In genomic region chr12:30092081-30092480, GRCm38 (mm10) we compare ENCODE assay signal across 13 mouse cellular contexts. TPM values are rescaled to one million over a fixed set of nuclear protein-coding genes. Genes with fewer than 3 reads are reported as not detected.
A peak's percentile ranks its signal among the peaks of the same experiment; 100 is the strongest.
DNase-seq lines count a peak whose midpoint lies in the region; ATAC-seq lines count a peak whose summit lies in the region.
"Had no signal": no experiment of that assay in that cellular context is flagged by ENCODE, and none has a peak within 500 bp of the region (broad histone marks: within the 10 kb centered on the region; RNA-seq: fewer than 3 reads in every experiment).

No protein-coding gene starts in this region.

- intact Hi-C loops in left cerebral cortex, postnatal 4 days (cut with DNase I) = no loop called here

- DNase-seq in frontal cortex, postnatal 14 days (ENCODE audit: low spot score in 2 of 2) = no peak
- DNase-seq in left cerebral cortex, postnatal 4 days = peak; percentile 48
- DNase-seq in left cerebral cortex, adult 8-10 months (ENCODE audit: low spot score in 2 of 2) = no peak
- DNase-seq in cerebellum, postnatal 36 days = peak; percentile 53 to 57
- DNase-seq in skeletal muscle tissue, adult 2 months (ENCODE audit: low read depth, low spot score) = peak; percentile 48
- no peak for DNase-seq in right cerebral cortex, adult 2 months (ENCODE audit: low spot score in 2 of 2)
- DNase-seq: kidney, adult 2 months; liver, embryonic 13.5 days; thymus, postnatal 36 days had no signal

- ATAC-seq in frontal cortex, adult (ENCODE audit: low TSS enrichment) = peak; percentile 67
- ATAC-seq in megakaryocyte-erythroid progenitor cell, adult 5-6 weeks (replicated peaks; ENCODE audit: low FRiP score, low TSS enrichment, poor library complexity, severe bottlenecking) = no peak
- ATAC-seq: Patski had no signal

RNA-seq across cellular contexts. Expression of gene Tpo, which starts 40.3 kb away (rescaled TPM):
- total RNA-seq in left cerebral cortex, postnatal 4 days (2021) = under 1 TPM; 0.52 to 0.81 TPM
- under 1 TPM; 0.44 to 0.72 (median 0.68) TPM for total RNA-seq in left cerebral cortex, adult 8-10 months (2022)
- not detected in 2 replicates for total RNA-seq in megakaryocyte-erythroid progenitor cell, adult 5-6 weeks (2014; fragmentation: Nextera tagmentation)
- not detected in 2 replicates for total RNA-seq in megakaryocyte-erythroid progenitor cell, adult 5-6 weeks (2017)
- total RNA-seq: adrenal gland, postnatal 4 days had no signal

Comparison
In these comparisons a context has a peak if more than half of its experiments do, and no peak if none do; other contexts are left out.
1. DNase-seq: peak in left cerebral cortex, postnatal 4 days (single experiment), cerebellum, postnatal 36 days (2 of 2) and skeletal muscle tissue, adult 2 months (single experiment); none in frontal cortex, postnatal 14 days (0 of 2), left cerebral cortex, adult 8-10 months (0 of 2) and right cerebral cortex, adult 2 months (0 of 2).